Mouse (Mus musculus): ENCODE data around the gene Gm11549. TPM values are rescaled to one million over a fixed set of nuclear protein-coding genes. Genes with fewer than 3 reads are reported as not detected.

Gene Gm11549
- polyA plus RNA-seq, 1 experiment = 0.40 TPM

DNA sequence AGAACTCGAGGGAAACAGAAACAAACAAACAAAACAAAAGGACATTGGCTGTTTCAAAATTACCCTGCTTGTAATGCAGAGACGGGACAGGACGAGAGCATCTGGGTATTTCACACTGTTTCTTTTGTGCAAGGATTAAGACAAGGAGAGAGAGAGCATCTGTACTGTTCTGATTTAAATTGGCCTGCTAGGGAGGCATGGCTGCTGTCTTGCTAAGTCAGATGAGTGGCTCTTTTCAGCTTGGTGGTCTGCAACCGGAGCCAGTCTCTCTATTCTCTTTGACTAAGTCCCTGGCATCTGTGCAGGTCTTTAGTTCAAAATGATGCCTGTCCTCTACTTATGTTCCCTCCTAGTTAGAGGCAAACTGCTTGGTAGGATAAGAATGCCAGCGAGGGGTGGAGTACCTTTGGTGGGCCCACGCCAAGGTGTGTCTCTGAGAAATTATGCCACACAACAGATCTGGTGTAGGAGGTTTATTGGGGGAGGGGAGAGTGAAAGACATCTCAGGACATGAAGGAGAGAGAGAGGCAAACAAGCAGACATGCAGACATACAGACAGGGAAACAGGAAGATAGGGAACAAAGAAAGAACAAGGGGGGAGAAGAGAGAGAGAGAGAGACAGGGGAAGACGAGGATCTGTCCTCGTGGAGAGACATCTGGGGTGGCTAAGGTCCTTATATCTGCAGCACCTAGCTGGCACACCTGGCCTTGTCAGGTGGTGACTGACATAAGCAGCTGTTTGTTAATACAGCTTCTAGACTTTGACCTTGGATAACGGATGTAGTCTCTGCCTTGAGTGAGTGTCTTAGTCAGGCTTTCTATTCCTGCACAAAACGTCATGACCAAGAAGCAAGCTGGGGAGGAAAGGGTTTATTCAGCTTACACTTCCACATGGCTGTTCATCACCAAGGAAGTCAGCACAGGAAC, 15.5 kb downstream of the Gm11549 start:
- DNase-seq (ENCODE audit: low read depth) = peak; percentile 70

DNA sequence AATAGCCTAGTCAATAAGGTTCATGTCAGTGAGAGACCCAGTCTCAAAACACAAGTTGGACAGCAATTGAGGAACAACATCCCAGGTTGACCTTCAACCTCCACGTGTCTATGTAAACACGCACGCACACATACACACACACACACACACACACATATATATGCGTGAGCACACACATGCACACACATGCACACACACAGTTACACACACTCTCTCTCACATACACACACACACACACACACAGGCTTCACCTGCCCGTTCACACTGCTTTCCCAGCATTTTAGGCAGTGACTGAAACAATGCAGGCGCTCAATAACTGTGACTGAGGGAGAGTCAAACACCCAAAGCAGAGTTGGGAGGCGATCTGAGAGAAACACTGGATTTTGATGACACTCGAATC, 16.3 kb downstream of the Gm11549 start:
- DNase-seq (ENCODE audit: low read depth) = no peak
- TF ChIP-seq CTCF (IDR thresholded peaks at IDR 0.05; ENCODE audit: borderline replicate concordance, extremely low read depth, insufficient read depth, insufficient read length) (no peak), POLR2A (IDR thresholded peaks at IDR 0.05; ENCODE audit: borderline replicate concordance, extremely low read depth, insufficient read depth, insufficient read length, poor library complexity, severe bottlenecking) (no peak)

More for the DNA sequence above, 15.5 kb downstream of the Gm11549 start:
- TF ChIP-seq POLR2A (IDR thresholded peaks at IDR 0.05; ENCODE audit: borderline replicate concordance, extremely low read depth, insufficient read depth, insufficient read length, poor library complexity, severe bottlenecking) (no peak), CTCF (IDR thresholded peaks at IDR 0.05; ENCODE audit: borderline replicate concordance, extremely low read depth, insufficient read depth, insufficient read length) (no peak)

DNA sequence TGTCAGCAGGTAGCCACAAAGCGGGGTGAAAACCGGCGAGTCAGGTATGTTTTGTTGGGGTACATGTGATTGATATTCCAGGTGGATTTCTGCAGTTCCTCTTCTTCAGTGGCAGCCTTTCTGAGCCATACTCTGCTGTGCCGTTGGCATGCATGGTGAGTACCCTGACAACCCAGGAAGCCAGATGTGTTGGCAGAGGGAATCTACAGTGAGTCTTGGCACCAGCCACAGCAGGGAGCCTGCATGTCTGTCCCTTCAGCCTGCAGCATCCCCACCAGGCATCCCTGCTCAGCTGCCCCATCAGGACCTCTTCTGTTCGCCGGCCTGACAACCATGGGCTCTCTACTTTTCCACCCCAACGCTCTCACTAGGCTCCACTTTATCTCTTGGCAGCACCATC, 20.1 kb downstream of the Gm11549 start:
- TF ChIP-seq POLR2A (IDR thresholded peaks at IDR 0.05; ENCODE audit: borderline replicate concordance, extremely low read depth, insufficient read depth, insufficient read length, poor library complexity, severe bottlenecking) (no peak), CTCF (IDR thresholded peaks at IDR 0.05; ENCODE audit: borderline replicate concordance, extremely low read depth, insufficient read depth, insufficient read length) (no peak)
- DNase-seq (ENCODE audit: low read depth) = no peak

DNA sequence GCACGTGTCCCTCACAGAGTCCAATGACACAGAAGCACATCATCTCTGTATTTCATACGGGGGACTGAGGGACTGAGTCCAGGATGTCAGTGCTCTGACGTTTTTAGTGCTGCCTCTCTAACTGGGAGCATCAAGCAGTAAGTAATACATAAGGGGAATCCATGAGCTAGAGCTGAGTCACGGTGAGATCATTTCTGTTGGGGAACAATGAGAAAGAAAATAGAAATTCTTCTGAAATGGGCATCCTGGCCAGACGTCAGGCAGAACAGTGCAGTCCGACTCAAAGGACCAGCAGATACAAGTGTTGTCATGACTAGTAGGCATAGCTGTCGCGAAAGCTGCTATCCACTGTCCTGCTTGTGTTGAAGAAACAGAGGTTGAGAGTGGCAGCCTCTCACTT, 20.6 kb downstream of the Gm11549 start:
- no peak for DNase-seq (ENCODE audit: low read depth)

DNA sequence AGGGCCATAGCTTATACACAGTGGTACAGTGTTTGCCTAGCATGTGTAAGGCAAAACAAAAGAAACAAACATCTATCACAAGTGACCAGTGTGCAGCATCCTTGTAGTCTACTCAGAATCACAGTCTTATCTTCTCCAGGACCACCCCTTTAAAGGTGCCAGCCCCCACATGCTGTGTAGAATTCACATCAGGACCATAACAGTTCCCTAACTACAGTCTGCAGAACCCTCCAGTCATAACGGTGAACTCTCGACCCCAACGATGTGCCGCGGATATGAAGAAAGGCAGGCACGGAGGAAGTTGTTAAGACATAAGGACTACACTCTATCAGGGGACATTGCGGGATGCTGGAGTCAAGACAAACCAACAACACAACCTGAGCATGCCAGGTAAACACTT, 22.2 kb downstream of the Gm11549 start:
- no peak for DNase-seq (ENCODE audit: low read depth)
- TF ChIP-seq CTCF (IDR thresholded peaks at IDR 0.05; ENCODE audit: borderline replicate concordance, extremely low read depth, insufficient read depth, insufficient read length) (no peak), POLR2A (IDR thresholded peaks at IDR 0.05; ENCODE audit: borderline replicate concordance, extremely low read depth, insufficient read depth, insufficient read length, poor library complexity, severe bottlenecking) (no peak)

More for the DNA sequence above, 20.6 kb downstream of the Gm11549 start:
- no peak for TF ChIP-seq CTCF (IDR thresholded peaks at IDR 0.05; ENCODE audit: borderline replicate concordance, extremely low read depth, insufficient read depth, insufficient read length)
- TF ChIP-seq POLR2A (IDR thresholded peaks at IDR 0.05; ENCODE audit: borderline replicate concordance, extremely low read depth, insufficient read depth, insufficient read length, poor library complexity, severe bottlenecking) = no peak

DNA sequence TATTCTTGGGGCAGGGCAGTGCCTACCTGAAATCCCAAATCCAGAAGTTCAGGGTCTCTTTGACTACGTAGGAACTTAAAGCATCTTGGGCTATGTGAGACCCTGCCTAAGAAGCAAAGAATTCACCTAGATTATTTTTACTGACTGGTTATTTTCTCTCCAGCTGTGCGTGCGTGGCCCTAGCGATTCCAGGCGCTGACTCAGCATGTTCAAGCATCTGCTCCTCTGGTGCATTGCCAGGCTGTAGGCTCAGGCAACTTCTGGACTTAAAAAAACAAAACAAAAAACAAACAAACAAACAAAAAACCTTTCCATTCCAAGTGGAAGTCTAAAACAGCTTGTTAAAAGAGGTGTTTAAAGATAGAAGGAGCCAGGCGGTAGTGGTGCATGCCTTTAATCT, 23.4 kb downstream of the Gm11549 start:
- DNase-seq (ENCODE audit: low read depth) = no peak
- TF ChIP-seq POLR2A (IDR thresholded peaks at IDR 0.05; ENCODE audit: borderline replicate concordance, extremely low read depth, insufficient read depth, insufficient read length, poor library complexity, severe bottlenecking) (no peak), CTCF (IDR thresholded peaks at IDR 0.05; ENCODE audit: borderline replicate concordance, extremely low read depth, insufficient read depth, insufficient read length) (no peak)

DNA sequence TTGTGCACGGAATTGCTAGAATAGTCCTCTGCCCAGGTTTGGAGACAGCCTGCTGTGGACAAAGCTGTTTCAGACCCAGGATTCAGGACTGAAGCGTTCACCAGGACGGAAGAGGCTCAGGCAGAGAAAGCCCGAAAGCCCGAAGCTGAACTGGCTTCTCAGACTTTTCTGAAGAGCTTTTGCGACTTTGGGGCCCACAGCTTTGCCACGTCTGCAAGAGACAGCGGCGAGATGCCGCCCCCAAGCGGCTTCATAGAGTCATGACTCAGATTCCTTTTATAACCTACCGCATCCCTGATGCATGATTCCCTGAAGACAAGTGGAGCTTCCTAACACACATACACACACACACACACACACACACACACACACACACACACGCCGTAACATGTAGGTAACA, 24.9 kb downstream of the Gm11549 start:
- DNase-seq (ENCODE audit: low read depth) = peak; percentile 85
- no peak for TF ChIP-seq POLR2A (IDR thresholded peaks at IDR 0.05; ENCODE audit: borderline replicate concordance, extremely low read depth, insufficient read depth, insufficient read length, poor library complexity, severe bottlenecking)
- peak; percentile 80 for TF ChIP-seq CTCF (IDR thresholded peaks at IDR 0.05; ENCODE audit: borderline replicate concordance, extremely low read depth, insufficient read depth, insufficient read length)

DNA sequence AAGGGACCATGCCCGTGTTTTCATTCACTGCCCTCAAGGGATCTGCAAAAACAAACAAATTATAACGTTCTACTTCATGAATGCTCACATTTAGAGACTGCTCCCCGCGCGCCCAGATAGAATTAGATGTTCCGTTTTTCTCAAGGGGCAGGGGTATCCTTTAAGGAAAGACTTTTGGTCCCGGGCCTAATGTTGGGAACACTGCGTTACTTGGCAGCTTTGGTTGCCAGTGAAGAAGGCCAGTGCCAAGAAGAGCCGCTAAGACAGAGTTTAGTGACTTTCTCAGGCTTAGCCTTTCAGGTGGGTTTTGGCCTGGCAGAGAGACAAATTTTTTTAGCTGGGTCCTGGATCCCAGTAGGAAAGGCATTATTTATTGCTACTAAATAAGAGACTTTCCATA, 25.3 kb downstream of the Gm11549 start:
- no peak for TF ChIP-seq POLR2A (IDR thresholded peaks at IDR 0.05; ENCODE audit: borderline replicate concordance, extremely low read depth, insufficient read depth, insufficient read length, poor library complexity, severe bottlenecking)
- TF ChIP-seq CTCF (IDR thresholded peaks at IDR 0.05; ENCODE audit: borderline replicate concordance, extremely low read depth, insufficient read depth, insufficient read length) = no peak
- no peak for DNase-seq (ENCODE audit: low read depth)

DNA sequence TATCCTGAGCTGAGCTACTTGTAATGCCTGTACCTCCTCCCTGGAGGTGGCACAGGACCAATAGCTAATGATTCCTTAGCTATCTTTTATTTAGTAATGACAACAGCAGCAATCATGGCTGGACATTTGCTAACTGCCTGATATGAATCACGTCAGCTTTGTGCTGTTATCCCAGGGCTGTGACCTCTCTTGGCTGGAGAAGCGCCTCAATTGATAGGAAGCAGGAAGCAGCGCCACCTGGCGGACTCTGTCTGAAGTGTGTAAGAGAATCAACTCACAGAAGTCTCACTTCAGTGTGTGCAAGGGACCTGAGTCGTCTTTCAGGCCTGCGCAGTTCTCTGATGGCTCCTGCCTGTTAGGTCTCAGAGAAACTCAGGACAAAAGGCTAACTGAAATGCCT, 26.2 kb downstream of the Gm11549 start:
- TF ChIP-seq CTCF (IDR thresholded peaks at IDR 0.05; ENCODE audit: borderline replicate concordance, extremely low read depth, insufficient read depth, insufficient read length) (peak; percentile 93), POLR2A (IDR thresholded peaks at IDR 0.05; ENCODE audit: borderline replicate concordance, extremely low read depth, insufficient read depth, insufficient read length, poor library complexity, severe bottlenecking) (no peak)
- DNase-seq (ENCODE audit: low read depth) = peak; percentile 90

DNA sequence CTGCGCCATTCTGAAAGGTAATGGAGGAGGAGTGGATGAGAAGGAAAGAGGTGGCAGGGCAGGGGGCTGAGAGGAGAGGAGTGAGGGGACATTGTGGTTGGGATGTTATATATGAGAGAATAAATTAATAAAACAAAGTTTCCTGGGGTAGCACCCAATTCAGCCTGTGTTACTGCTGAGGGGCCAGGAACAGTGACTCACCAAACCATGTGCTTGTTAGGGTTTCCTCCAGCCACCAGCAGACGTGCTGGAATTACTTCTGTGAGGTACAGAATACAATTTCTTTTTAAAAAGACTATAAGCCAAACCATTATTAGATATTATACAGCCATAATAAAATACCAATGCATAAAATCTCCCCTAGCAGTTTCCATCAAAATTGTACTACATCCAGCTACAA, 27.0 kb downstream of the Gm11549 start:
- TF ChIP-seq POLR2A (IDR thresholded peaks at IDR 0.05; ENCODE audit: borderline replicate concordance, extremely low read depth, insufficient read depth, insufficient read length, poor library complexity, severe bottlenecking) (no peak), CTCF (IDR thresholded peaks at IDR 0.05; ENCODE audit: borderline replicate concordance, extremely low read depth, insufficient read depth, insufficient read length) (no peak)

DNA sequence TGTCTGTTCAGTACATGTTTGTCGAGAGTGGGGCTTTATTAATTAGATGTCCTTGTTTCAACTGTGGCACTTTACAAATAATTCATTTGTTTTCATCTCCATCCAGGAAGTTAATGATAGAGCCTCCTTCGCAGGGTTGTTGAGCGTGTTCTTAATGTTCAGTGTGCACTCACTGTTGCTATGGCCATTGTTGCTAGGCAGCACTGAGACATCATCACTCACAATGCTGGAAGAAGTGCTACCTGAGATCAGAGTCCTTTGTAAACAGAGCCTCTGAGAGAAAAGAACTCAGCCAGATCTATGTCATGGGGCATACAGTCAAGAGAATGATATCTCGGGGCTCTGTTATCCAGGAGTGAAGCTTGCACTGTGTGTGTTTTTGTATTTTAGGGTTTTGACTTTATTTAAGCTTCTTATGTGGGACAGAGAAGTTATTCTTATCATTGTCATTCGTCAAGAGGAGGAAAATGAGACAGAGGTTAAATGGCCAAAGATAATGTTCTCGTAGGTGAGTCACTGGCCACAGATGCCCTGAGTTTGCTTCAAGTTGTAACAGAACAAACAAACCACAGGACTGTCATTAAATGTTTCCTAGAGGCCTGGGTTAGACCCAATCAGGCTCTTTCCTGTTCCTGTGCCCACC, 27.9 kb downstream of the Gm11549 start:
- peak; percentile 59 for DNase-seq (ENCODE audit: low read depth)

More for the DNA sequence above, 27.0 kb downstream of the Gm11549 start:
- DNase-seq (ENCODE audit: low read depth) = no peak

More for the DNA sequence above, 27.9 kb downstream of the Gm11549 start:
- TF ChIP-seq POLR2A (IDR thresholded peaks at IDR 0.05; ENCODE audit: borderline replicate concordance, extremely low read depth, insufficient read depth, insufficient read length, poor library complexity, severe bottlenecking) (no peak), CTCF (IDR thresholded peaks at IDR 0.05; ENCODE audit: borderline replicate concordance, extremely low read depth, insufficient read depth, insufficient read length) (no peak)
